Mouse (Mus musculus): Measurements from ENCODE around the gene Gramd4.

- TF ChIP-seq CTCF (IDR thresholded peaks at IDR 0.05; ENCODE audit: borderline replicate concordance, insufficient read depth, low read length) (no peak), POLR2A (IDR thresholded peaks at IDR 0.05; ENCODE audit: low read depth, low read length) (no peak)
These were observed 21.6 kb upstream of the Gramd4 start for GRCm38 (mm10) chr15:86035913-86036312.

Data from embryonic fibroblast, embryonic 13.5 days (primary cell).